Mouse (Mus musculus): ENCODE data around the gene Ttc7. TPM values are rescaled to one million over a fixed set of nuclear protein-coding genes. Genes with fewer than 3 reads are reported as not detected.

Ttc7 gene
- total and polyA plus RNA-seq, 3 experiments = 22.8 to 42.4 TPM; not detected in 1

- Histone ChIP-seq H3K9me3 (replicated peaks; ENCODE audit: insufficient read depth, low read length) (no peaks in the 10 kb centered on the region), H3K9ac (ENCODE audit: control insufficient read depth, low read depth, low read length, poor library complexity, severe bottlenecking) (no peak overlapping the region), H3K79me2 (ENCODE audit: control insufficient read depth, insufficient read depth, low read length, poor library complexity) (no peaks in the 10 kb centered on the region), H3K36me3 (ENCODE audit: control insufficient read depth in 1 of 2, insufficient read depth in 2 of 2, low read length in 2 of 2) (no peaks in the 10 kb centered on the region), H3K27ac (ENCODE audit: control insufficient read depth, low read depth, low read length) (no peak overlapping the region), H3K4me3 (ENCODE audit: control insufficient read depth in 1 of 2, insufficient read depth in 1 of 2, low read depth in 2 of 2, low read length in 2 of 2) (no peak overlapping the region), H3K27me3 (ENCODE audit: control insufficient read depth in 1 of 2, insufficient read depth in 2 of 2, low read length in 2 of 2) (no peaks in the 10 kb centered on the region), H3K4me1 (ENCODE audit: control insufficient read depth in 1 of 2, insufficient read depth in 2 of 2, low read length in 2 of 2) (no peaks in the 10 kb centered on the region)
- no peak for TF ChIP-seq MAFK (IDR thresholded peaks at IDR 0.05; ENCODE audit: borderline replicate concordance, low read depth, low read length)
- no peak for TF ChIP-seq CHD2 (IDR thresholded peaks at IDR 0.05; ENCODE audit: low read length)
- TF ChIP-seq MYB (IDR thresholded peaks at IDR 0.05; ENCODE audit: low read depth, low read length) = no peak
- TF ChIP-seq GATA1 (IDR thresholded peaks at IDR 0.05; ENCODE audit: low read depth, low read length) = no peak
- TF ChIP-seq RCOR1 (IDR thresholded peaks at IDR 0.05; ENCODE audit: low read depth, low read length) = no peak
- no peak for TF ChIP-seq NELFE (IDR thresholded peaks at IDR 0.05; ENCODE audit: low read depth, low read length)
- TF ChIP-seq TCF12 (IDR thresholded peaks at IDR 0.05; ENCODE audit: low read depth, low read length) = no peak
- TF ChIP-seq RAD21 (IDR thresholded peaks at IDR 0.05; ENCODE audit: low read depth, low read length) = no peak
- TF ChIP-seq ZNF384 (IDR thresholded peaks at IDR 0.05; ENCODE audit: low read depth, low read length) = no peak
- TF ChIP-seq ZKSCAN1 (IDR thresholded peaks at IDR 0.05; ENCODE audit: low read depth, low read length) = no peak
- TF ChIP-seq POLR2AphosphoS5 (IDR thresholded peaks at IDR 0.05; ENCODE audit: borderline replicate concordance, low read depth, low read length) = no peak
- TF ChIP-seq USF2 (IDR thresholded peaks at IDR 0.05; ENCODE audit: borderline replicate concordance in 1 of 2, insufficient read depth in 1 of 2, low read depth in 1 of 2, low read length in 2 of 2) = no peak
- DNase-seq (ENCODE audit: low read depth, low spot score) = no peak
Observed at GRCm38 (mm10) chr17:87418082-87418481, 135.4 kb downstream of the Ttc7 start.

GRCm38 (mm10) chr17:87427511-87427910 lies 144.8 kb downstream of the Ttc7 start, which contains the start of gene Stpg4:
Gene Stpg4, minus strand, starts transcription at chr17:87427741.
- no peak for TF ChIP-seq USF1 (IDR thresholded peaks at IDR 0.05; ENCODE audit: low read depth, low read length)
- TF ChIP-seq E2F4 (IDR thresholded peaks at IDR 0.05; ENCODE audit: borderline replicate concordance, low read depth, low read length) = no peak
- no peak for TF ChIP-seq CHD2 (IDR thresholded peaks at IDR 0.05; ENCODE audit: low read length)
- no peak for TF ChIP-seq CTCF (IDR thresholded peaks at IDR 0.05 in 2 of 3, conservative IDR thresholded peaks at IDR 0.05 in 1 of 3; ENCODE audit: control insufficient read depth in 1 of 3, insufficient read depth in 1 of 3, low read depth in 2 of 3, low read length in 3 of 3, poor library complexity in 1 of 3, severe bottlenecking in 1 of 3)
- H3K4me1 ChIP-seq (ENCODE audit: control insufficient read depth in 1 of 2, insufficient read depth in 2 of 2, low read length in 2 of 2) = no peaks in the 10 kb centered on the region
- no peaks in the 10 kb centered on the region for H3K27me3 ChIP-seq (ENCODE audit: control insufficient read depth in 1 of 2, insufficient read depth in 2 of 2, low read length in 2 of 2)
- peaks cover 0 to 2% of the 10 kb centered on the region in 2 experiments; a peak in 1 of 4 replicates for H3K36me3 ChIP-seq (ENCODE audit: control insufficient read depth in 1 of 2, insufficient read depth in 2 of 2, low read length in 2 of 2)
- DNase-seq (ENCODE audit: low read depth, low spot score) = no peak
- no peaks in the 10 kb centered on the region for H3K79me2 ChIP-seq (ENCODE audit: control insufficient read depth, insufficient read depth, low read length, poor library complexity)
- H3K9me3 ChIP-seq (replicated peaks; ENCODE audit: insufficient read depth, low read length) = no peaks in the 10 kb centered on the region
- H3K27ac ChIP-seq (ENCODE audit: control insufficient read depth, low read depth, low read length) = no peak within 1 kb of the TSS
- H3K4me3 ChIP-seq (ENCODE audit: control insufficient read depth in 1 of 2, insufficient read depth in 1 of 2, low read depth in 2 of 2, low read length in 2 of 2) = no peak within 1 kb of the TSS
- no peak within 1 kb of the TSS for H3K9ac ChIP-seq (ENCODE audit: control insufficient read depth, low read depth, low read length, poor library complexity, severe bottlenecking)

- no peak overlapping the region for H3K9ac ChIP-seq (ENCODE audit: control insufficient read depth, low read depth, low read length, poor library complexity, severe bottlenecking)
- peaks cover 0 to 10% of the 10 kb centered on the region in 2 experiments; a peak in 2 of 4 replicates for H3K36me3 ChIP-seq (ENCODE audit: control insufficient read depth in 1 of 2, insufficient read depth in 2 of 2, low read length in 2 of 2)
- H3K79me2 ChIP-seq (ENCODE audit: control insufficient read depth, insufficient read depth, low read length, poor library complexity) = no peaks in the 10 kb centered on the region
- no peak for TF ChIP-seq TCF12 (IDR thresholded peaks at IDR 0.05; ENCODE audit: low read depth, low read length)
- TF ChIP-seq POLR2AphosphoS2 (IDR thresholded peaks at IDR 0.05; ENCODE audit: low read length) = no peak
- TF ChIP-seq POLR2AphosphoS5 (IDR thresholded peaks at IDR 0.05; ENCODE audit: borderline replicate concordance, low read depth, low read length) = no peak
- no peak for TF ChIP-seq ZC3H11A (IDR thresholded peaks at IDR 0.05; ENCODE audit: low read depth, low read length)
- no peak for TF ChIP-seq MEF2A (IDR thresholded peaks at IDR 0.05; ENCODE audit: extremely low read depth, insufficient replicate concordance, low read depth, low read length, poor library complexity, severe bottlenecking)
- no peak for TF ChIP-seq E2F4 (IDR thresholded peaks at IDR 0.05; ENCODE audit: borderline replicate concordance, low read depth, low read length)
- H3K4me3 ChIP-seq (ENCODE audit: control insufficient read depth in 1 of 2, insufficient read depth in 1 of 2, low read depth in 2 of 2, low read length in 2 of 2) = no peak overlapping the region
- H3K4me1 ChIP-seq (ENCODE audit: control insufficient read depth in 1 of 2, insufficient read depth in 2 of 2, low read length in 2 of 2) = no peaks in the 10 kb centered on the region
- no peaks in the 10 kb centered on the region for H3K9me3 ChIP-seq (replicated peaks; ENCODE audit: insufficient read depth, low read length)
- no peak for DNase-seq (ENCODE audit: low read depth, low spot score)
- no peak overlapping the region for H3K27ac ChIP-seq (ENCODE audit: control insufficient read depth, low read depth, low read length)
- H3K27me3 ChIP-seq (ENCODE audit: control insufficient read depth in 1 of 2, insufficient read depth in 2 of 2, low read length in 2 of 2) = no peaks in the 10 kb centered on the region
Observed at GRCm38 (mm10) chr17:87429431-87429830, 146.7 kb downstream of the Ttc7 start.

Measured in MEL (cell line).